Mouse (Mus musculus) liver, postnatal 0 days (tissue): ENCODE measurements around the gene Vamp3. TPM values are rescaled to one million over a fixed set of nuclear protein-coding genes. Genes with fewer than 3 reads are reported as not detected.
"Not testable (repeated sequence)": the region's sequence is repeated elsewhere in the genome, so short reads cannot be mapped to it uniquely, and the experiment has no call there.

Source experiments
- ATAC-seq: fragments of 200-750 bp; cut with Nextera tagmentation; 2 replicates; pipeline ENCODE4 v1.8.0; 2017; ENCODE audit warnings: mild to moderate bottlenecking, moderate library complexity
- DNase-seq: peaks from one replicate; pipeline ENCODE4 v3.0.0-alpha.2; 2016
- H3K27ac ChIP-seq: fragments of 300-500 bp; sonication (generic); 2 replicates; pipeline ENCODE4 v1.5.1; 2014; ENCODE audit warnings: antibody characterized with exemption, moderate library complexity, mild to moderate bottlenecking, low read depth
- H3K27me3 ChIP-seq: fragments of 300-500 bp; sonication (generic); 2 replicates; pipeline ENCODE4 v1.6.1; 2014; ENCODE audit warnings: low read length, control low read depth, mixed read lengths; ENCODE audit not compliant: insufficient read depth
- H3K36me3 ChIP-seq: fragments of 300-500 bp; sonication (generic); replicated peaks from 2 replicates; pipeline ENCODE4 v1.6.1; 2014; ENCODE audit warnings: mild to moderate bottlenecking, control low read depth, low read length, moderate library complexity, mixed read lengths; ENCODE audit not compliant: insufficient read depth
- H3K4me1 ChIP-seq: fragments of 300-500 bp; sonication (generic); 2 replicates; pipeline ENCODE4 v1.6.1; 2014; ENCODE audit warnings: antibody characterized with exemption, mild to moderate bottlenecking, control low read depth; ENCODE audit not compliant: insufficient read depth
- H3K4me2 ChIP-seq: fragments of 300-500 bp; sonication (generic); 2 replicates; pipeline ENCODE4 v1.6.1; 2014; ENCODE audit warnings: low read depth, mild to moderate bottlenecking, low read length, moderate library complexity, mixed read lengths
- H3K4me3 ChIP-seq: fragments of 300-500 bp; sonication (generic); 2 replicates; pipeline ENCODE4 v1.5.1; 2014; ENCODE audit warnings: low read depth, low read length
- H3K9ac ChIP-seq: fragments of 300-500 bp; sonication (generic); replicated peaks from 2 replicates; pipeline ENCODE4 v1.6.1; 2014; ENCODE audit warnings: mild to moderate bottlenecking, moderate library complexity
- H3K9me3 ChIP-seq: fragments of 300-500 bp; sonication (generic); 2 replicates; pipeline ENCODE4 v1.6.1; 2016; ENCODE audit warnings: mild to moderate bottlenecking, control low read depth, low read length, mixed read lengths
- CTCF ChIP-seq: sonication (generic); IDR thresholded peaks from 2 replicates; pipeline ENCODE4 v1.5.1; 2016; ENCODE audit warnings: antibody characterized with exemption, low read depth
- EP300 ChIP-seq: IDR thresholded peaks from 2 replicates; pipeline ENCODE4 v1.6.1; 2016; ENCODE audit warnings: antibody characterized with exemption, low read depth, mild to moderate bottlenecking
- WGBS: fragments of 180-500 bp; shearing (Covaris S2); extraction: QIAGEN DNeasy Blood & Tissue Kit; methylation state at CpG from one replicate; pipeline ENCODE4 v1.1.7; 2014; ENCODE audit not compliant: insufficient replicate concordance; 5-methylcytosine and 5-hydroxymethylcytosine counted together
- polyA plus RNA-seq: library from polyadenylated mRNA; unstranded; fragments of >200 nt; fragmentation: Nextera tagmentation; extraction: Ambion mirVana; gene quantifications from 2 replicates; pipeline ENCODE4 v1.2.1, GENCODE M21; 2015

The Vamp3 gene
- polyA plus RNA-seq, 1 experiment from 2014 or later = 24.8 TPM

DNA sequence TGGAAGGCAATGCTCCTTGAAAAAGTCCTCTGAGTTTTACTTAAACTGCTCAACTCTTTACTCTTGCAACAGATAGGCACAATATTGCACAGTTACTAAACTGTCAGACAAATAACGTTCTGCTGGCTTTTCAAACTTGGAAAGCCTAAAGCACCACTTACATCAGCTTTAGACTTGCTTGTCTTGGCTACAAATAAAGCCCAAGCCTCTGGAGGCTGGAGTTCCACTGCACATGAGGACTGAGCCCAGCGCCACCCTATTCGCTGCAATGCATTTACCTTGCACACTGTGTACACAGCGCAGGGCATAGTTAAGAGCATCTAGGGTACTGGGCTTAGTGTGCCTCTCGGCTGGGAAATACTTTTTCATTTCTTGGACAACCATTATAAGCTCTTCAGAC lies 14.5 kb downstream of the Vamp3 start:
- Histone ChIP-seq H3K36me3 (peaks cover 7% of the 10 kb centered on the region), H3K27me3 (no peaks in the 10 kb centered on the region), H3K4me3 (peak overlapping the region; percentile 63), H3K4me2 (peak overlapping the region; percentile 99), H3K9me3 (no peaks in the 10 kb centered on the region), H3K4me1 (peaks cover 19% of the 10 kb centered on the region), H3K9ac (no peak overlapping the region), H3K27ac (no peak overlapping the region)
- TF ChIP-seq EP300 (no peak), CTCF (no peak)
- ATAC-seq (no peak), DNase-seq (peak; percentile 18)
- 48% methylated on average over 5 of the region's 5 CpGs for WGBS

DNA sequence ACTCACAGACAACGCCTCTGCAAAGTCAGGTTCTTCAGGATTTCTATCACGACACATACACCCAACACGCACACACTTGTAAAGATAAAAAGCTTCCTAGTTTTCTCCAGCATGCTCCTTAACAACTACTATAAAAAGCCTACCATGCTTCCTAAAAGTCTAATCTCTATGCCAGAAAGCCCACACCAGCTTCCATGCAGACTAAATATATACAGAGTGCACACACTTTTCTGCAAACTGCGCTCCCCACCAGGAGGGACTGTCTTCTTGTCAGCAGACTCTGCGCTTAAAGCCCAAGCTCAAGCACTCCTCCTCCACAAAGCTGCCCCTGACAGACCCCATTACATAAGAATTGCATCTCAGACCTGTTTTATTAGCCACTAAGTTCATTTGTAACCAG lies 16.3 kb downstream of the Vamp3 start:
- no peak overlapping the region for H3K4me2 ChIP-seq
- TF ChIP-seq EP300 (no peak), CTCF (no peak)
- H3K4me1 ChIP-seq = peaks cover 19% of the 10 kb centered on the region
- no peak overlapping the region for H3K27ac ChIP-seq
- no peak overlapping the region for H3K4me3 ChIP-seq
- no peak for ATAC-seq
- DNase-seq = no peak
- no peaks in the 10 kb centered on the region for H3K27me3 ChIP-seq
- 84% methylated on average over 5 of the region's 5 CpGs for WGBS
- H3K9ac ChIP-seq = no peak overlapping the region
- no peaks in the 10 kb centered on the region for H3K9me3 ChIP-seq
- H3K36me3 ChIP-seq = peaks cover 2% of the 10 kb centered on the region; the same call in 1 of the 2 replicates

DNA sequence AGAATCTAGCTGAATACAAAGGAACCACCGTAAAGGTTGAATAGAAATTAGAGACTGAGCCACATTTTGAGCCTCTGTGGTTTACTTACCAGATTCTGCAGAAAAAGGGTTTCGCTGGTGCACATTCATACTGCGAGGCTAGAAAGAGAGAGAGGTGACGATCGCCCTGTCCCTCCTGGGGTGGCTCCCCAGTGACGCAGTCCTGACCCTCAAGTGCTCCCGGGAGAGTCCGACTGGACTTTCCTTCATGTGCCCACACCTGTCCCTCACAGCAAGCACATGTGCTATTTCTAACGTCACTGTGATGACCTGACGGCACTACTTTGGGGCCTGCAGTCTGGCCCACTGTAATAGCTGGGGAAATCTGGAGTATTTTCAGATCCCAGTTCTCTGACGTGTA lies 20.0 kb downstream of the Vamp3 start:
- DNase-seq = no peak
- WGBS = 85% methylated on average over 11 of the region's 11 CpGs

DNA sequence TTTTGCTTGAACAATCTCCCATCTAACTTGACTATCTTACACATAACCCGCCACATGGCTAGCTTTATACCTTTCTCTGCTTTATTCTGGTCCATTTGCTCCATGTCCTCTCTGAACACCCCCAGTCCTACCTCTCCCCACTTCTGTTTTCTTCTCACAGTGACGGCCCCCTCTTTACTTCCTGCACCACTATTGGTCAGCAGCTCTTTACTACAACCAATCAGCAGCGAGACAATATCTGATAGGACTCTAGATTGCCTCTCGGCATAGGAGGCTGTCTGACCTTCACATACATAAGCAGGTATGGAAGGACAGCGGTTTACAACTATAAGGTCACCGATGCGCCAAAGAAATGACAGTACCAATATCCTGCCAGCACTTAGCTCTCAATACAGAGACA lies 21.2 kb downstream of the Vamp3 start:
- no peak overlapping the region for H3K9ac ChIP-seq
- TF ChIP-seq CTCF (no peak), EP300 (no peak)
- no peak for ATAC-seq
- H3K4me1 ChIP-seq = no peaks in the 10 kb centered on the region
- no peak overlapping the region for H3K4me3 ChIP-seq
- no peaks in the 10 kb centered on the region for H3K9me3 ChIP-seq
- H3K27ac ChIP-seq = no peak overlapping the region
- no peaks in the 10 kb centered on the region; the same call in 1 of the 2 replicates for H3K36me3 ChIP-seq
- no peaks in the 10 kb centered on the region for H3K27me3 ChIP-seq
- no peak overlapping the region for H3K4me2 ChIP-seq
- no peak for DNase-seq
- WGBS = 84% methylated on average over 7 of the region's 7 CpGs

More for the DNA sequence above, 20.0 kb downstream of the Vamp3 start:
- no peaks in the 10 kb centered on the region for H3K9me3 ChIP-seq
- TF ChIP-seq CTCF = no peak
- TF ChIP-seq EP300 = no peak
- H3K27me3 ChIP-seq = no peaks in the 10 kb centered on the region
- H3K36me3 ChIP-seq = no peaks in the 10 kb centered on the region; the same call in 1 of the 2 replicates
- no peaks in the 10 kb centered on the region for H3K4me1 ChIP-seq
- no peak overlapping the region for H3K9ac ChIP-seq
- no peak overlapping the region for H3K27ac ChIP-seq
- no peak overlapping the region for H3K4me3 ChIP-seq
- no peak overlapping the region for H3K4me2 ChIP-seq
- no peak for ATAC-seq

DNA sequence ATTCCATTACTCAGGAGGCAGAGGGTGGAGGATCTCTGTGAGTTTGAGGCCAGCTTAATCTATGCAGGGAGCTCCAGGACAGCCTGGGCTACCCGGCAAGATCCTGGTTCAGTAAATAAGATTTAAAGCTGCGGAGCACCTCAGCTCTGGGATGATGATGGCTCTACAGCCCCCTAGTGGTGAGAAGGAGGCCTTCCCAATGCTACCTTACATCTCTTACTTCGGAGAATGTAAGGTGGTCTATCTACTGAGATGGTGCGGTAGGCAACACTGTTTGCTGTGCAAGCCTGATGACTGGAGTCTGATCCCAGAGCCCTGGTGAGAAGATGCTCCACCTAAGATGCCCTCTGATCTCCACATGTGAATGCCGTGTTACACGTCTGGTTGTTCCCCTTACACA lies 30.8 kb downstream of the Vamp3 start:
- H3K36me3 ChIP-seq = peaks cover 15% of the 10 kb centered on the region
- WGBS = 53% methylated on average over 6 of the region's 6 CpGs
- DNase-seq (no peak), ATAC-seq (no peak)
- no peaks in the 10 kb centered on the region for H3K4me1 ChIP-seq
- H3K27ac ChIP-seq = no peak overlapping the region
- no peak overlapping the region for H3K4me2 ChIP-seq
- H3K9me3 ChIP-seq = no peaks in the 10 kb centered on the region
- no peak overlapping the region for H3K4me3 ChIP-seq
- no peak overlapping the region for H3K9ac ChIP-seq
- TF ChIP-seq EP300 (no peak), CTCF (peak; percentile 75)
- H3K27me3 ChIP-seq = no peaks in the 10 kb centered on the region

DNA sequence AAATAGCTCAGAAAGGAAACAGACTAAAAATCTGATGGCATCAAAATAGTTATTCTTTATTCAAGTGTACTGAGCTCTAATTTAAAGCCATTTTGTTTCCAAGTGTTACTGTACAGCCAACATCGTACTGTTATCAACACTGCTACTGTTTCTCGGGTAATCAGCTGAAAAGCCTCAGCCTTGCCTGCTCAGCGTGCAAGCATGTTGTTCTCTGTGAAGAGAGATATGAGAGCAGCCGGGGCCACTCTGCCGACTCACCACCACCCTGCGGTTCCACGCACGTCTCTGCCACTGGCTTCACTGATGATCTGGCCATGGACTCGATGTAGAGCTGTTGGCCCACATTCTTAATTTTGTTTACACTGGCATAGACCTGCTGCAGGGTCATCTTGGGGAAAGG lies 33.6 kb downstream of the Vamp3 start:
- Histone ChIP-seq H3K36me3 (peaks cover 16% of the 10 kb centered on the region), H3K4me3 (no peak overlapping the region), H3K9me3 (no peaks in the 10 kb centered on the region), H3K9ac (no peak overlapping the region), H3K4me1 (no peaks in the 10 kb centered on the region), H3K27me3 (no peaks in the 10 kb centered on the region), H3K4me2 (no peak overlapping the region), H3K27ac (no peak overlapping the region)
- 69% methylated on average over 9 of the region's 9 CpGs for WGBS
- TF ChIP-seq EP300 (no peak; the same call in 1 of the 2 replicates), CTCF (no peak)
- DNase-seq (no peak), ATAC-seq (no peak)

DNA sequence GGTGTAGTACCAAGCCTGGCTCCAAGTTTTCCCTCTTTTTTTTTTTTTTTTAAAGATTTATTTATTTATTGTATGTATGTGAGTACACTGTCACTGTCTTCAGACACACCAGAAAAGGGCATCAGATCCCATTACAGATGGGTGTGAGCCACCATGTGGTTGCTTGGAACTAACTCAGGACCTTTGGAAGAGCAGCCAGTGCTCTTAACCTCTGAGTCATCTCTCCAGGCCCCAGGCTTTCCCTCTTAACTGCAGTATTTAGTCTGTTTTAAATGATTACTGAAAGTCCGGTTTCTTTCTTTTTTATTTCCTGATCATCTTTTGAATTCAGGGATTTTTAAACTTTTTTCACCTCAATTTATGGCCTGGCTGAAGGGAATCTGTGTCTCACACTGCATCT lies 40.4 kb downstream of the Vamp3 start:
- H3K36me3 ChIP-seq = peaks cover 17% of the 10 kb centered on the region
- not testable (repeated sequence) for H3K4me1 ChIP-seq, H3K27me3 ChIP-seq, ATAC-seq, H3K9me3 ChIP-seq, DNase-seq, H3K4me2 ChIP-seq, H3K27ac ChIP-seq, H3K9ac ChIP-seq, H3K4me3 ChIP-seq
- 78% methylated on average over 1 of the region's 1 CpGs for WGBS
